Mouse (Mus musculus) testis, adult 2 months (tissue): ENCODE measurements at regions not wholly inside any gene's neighbourhood (a gene's known extent, or its start where the extent isn't known, plus 50 kb on each side); places are given as distances from the start of the nearest gene placed in this dataset.

Experiments
- CTCF ChIP-seq: fragments of 200-500 bp; IDR thresholded peaks from 2 replicates; pipeline ENCODE4 v1.5.1; 2012; ENCODE audit warnings: low read depth, mild to moderate bottlenecking, inconsistent platforms, low read length, moderate library complexity; ENCODE audit not compliant: control insufficient read depth, insufficient read depth, insufficient replicate concordance
- POLR2A ChIP-seq: fragments of 200-500 bp; IDR thresholded peaks from 2 replicates; pipeline ENCODE4 v1.6.1; 2012; ENCODE audit warnings: low read depth, mild to moderate bottlenecking, inconsistent platforms, low read length, moderate library complexity; ENCODE audit not compliant: control insufficient read depth

- TF ChIP-seq CTCF: no peak
- no peak for TF ChIP-seq POLR2A
These were observed 156.2 kb upstream of the Stac start for GRCm38 (mm10) chr9:111846366-111846765.
